Mouse (Mus musculus) CH12.LX (cell line): ENCODE measurements around the gene Coq7.

Source experiments
- BHLHE40 ChIP-seq: IDR thresholded peaks from 2 replicates; pipeline ENCODE4 v1.6.1; 2011; ENCODE audit warnings: mild to moderate bottlenecking, low read depth, low read length, improper control_type of control experiment
- CHD1 ChIP-seq: IDR thresholded peaks from 2 replicates; pipeline ENCODE4 v1.6.1; 2012; ENCODE audit warnings: low read depth, low read length, improper control_type of control experiment, inconsistent platforms
- CTCF ChIP-seq, 2 experiments: IDR thresholded peaks in 1 of 2; conservative IDR thresholded peaks in 1 of 2; 2 replicates each; pipeline ENCODE4 v1.5.1; 2011 to 2012; ENCODE audit warnings: low read depth in 2 of 2, low read length in 2 of 2, improper control_type of control experiment in 1 of 2, inconsistent platforms in 1 of 2, mild to moderate bottlenecking in 1 of 2, moderate library complexity in 1 of 2
- E2F4 ChIP-seq: IDR thresholded peaks from 2 replicates; pipeline ENCODE4 v1.6.1; 2011; ENCODE audit warnings: low read depth, low read length, improper control_type of control experiment; ENCODE audit not compliant: insufficient replicate concordance
- EP300 ChIP-seq: IDR thresholded peaks from 2 replicates; pipeline ENCODE4 v1.6.1; 2011; ENCODE audit warnings: low read length, improper control_type of control experiment
- GABPA ChIP-seq: IDR thresholded peaks from 2 replicates; pipeline ENCODE4 v1.6.1; 2012; ENCODE audit warnings: low read depth, low read length, improper control_type of control experiment, inconsistent platforms; ENCODE audit not compliant: insufficient replicate concordance
- MAFK ChIP-seq: IDR thresholded peaks from 2 replicates; pipeline ENCODE4 v1.6.1; 2011; ENCODE audit warnings: low read length, improper control_type of control experiment; ENCODE audit not compliant: insufficient replicate concordance
- POLR2A ChIP-seq: IDR thresholded peaks from 2 replicates; pipeline ENCODE4 v1.6.1; 2011; ENCODE audit warnings: low read depth, mild to moderate bottlenecking, improper control_type of control experiment, low read length
- SIN3A ChIP-seq: IDR thresholded peaks from 2 replicates; pipeline ENCODE4 v1.6.1; 2012; ENCODE audit warnings: low read length, improper control_type of control experiment, inconsistent platforms
- SMC3 ChIP-seq: IDR thresholded peaks from 2 replicates; pipeline ENCODE4 v1.6.1; 2011; ENCODE audit warnings: low read depth, low read length, improper control_type of control experiment
- ZMIZ1 ChIP-seq: IDR thresholded peaks from 2 replicates; pipeline ENCODE4 v1.6.1; 2012; ENCODE audit warnings: low read depth, mild to moderate bottlenecking, inconsistent platforms, low read length, improper control_type of control experiment
- ZNF384 ChIP-seq: IDR thresholded peaks from 2 replicates; pipeline ENCODE4 v1.6.1; 2012; ENCODE audit warnings: low read depth, low read length, improper control_type of control experiment, inconsistent platforms

- TF ChIP-seq POLR2A: no peak
- TF ChIP-seq CTCF (conservative IDR thresholded peaks at IDR 0.05 in 1 of 2, IDR thresholded peaks at IDR 0.05 in 1 of 2; ENCODE audit: low read depth in 2 of 2, low read length in 2 of 2): peak in 1 of 2 experiments; percentile 27; a peak in 2 of 4 replicates
- TF ChIP-seq ZMIZ1: no peak
- TF ChIP-seq EP300: no peak
- TF ChIP-seq SIN3A: no peak
- TF ChIP-seq MAFK: no peak
- no peak for TF ChIP-seq GABPA
- TF ChIP-seq SMC3: 0 out of 2 replicates have a peak, but pooled peaks have one; percentile 19
- no peak for TF ChIP-seq BHLHE40
- no peak for TF ChIP-seq CHD1
- TF ChIP-seq ZNF384: no peak
- TF ChIP-seq E2F4: no peak
Measured at GRCm38 (mm10) chr7:118488060-118488664, 45.0 kb downstream of the Coq7 start.
